Mouse (Mus musculus) T-helper 2 cell (primary cell): ENCODE results near the gene Phb.

ENCODE experiments used
- in situ Hi-C: fragments of 300-600 bp; cut with MboI, MseI; formaldehyde crosslinking; loops from one replicate; pipeline ENCODE4 v1.15.1; 2025; ENCODE audit warnings: high pct_unique_total_duplicates

Phb gene

GRCm38 (mm10) chr11:95710478-95710877 lies 43.7 kb downstream of the Phb start:
- in situ Hi-C loops = no loop called here

GRCm38 (mm10) chr11:95712085-95712562 lies 45.4 kb downstream of the Phb start:
- in situ Hi-C loops = no loop called here

GRCm38 (mm10) chr11:95712563-95713224 lies 45.9 kb downstream of the Phb start, which contains the start of gene Zfp652:
TSS of gene Zfp652 (plus strand) at chr11:95712673.
- in situ Hi-C loops = no loop called here

- in situ Hi-C loops = no loop called here
These were observed 46.6 kb downstream of the Phb start for GRCm38 (mm10) chr11:95713225-95713810.

- in situ Hi-C loops = no loop called here
These were observed 47.1 kb downstream of the Phb start for GRCm38 (mm10) chr11:95713811-95714241.

GRCm38 (mm10) chr11:95714411-95714810 lies 47.7 kb downstream of the Phb start:
- in situ Hi-C loops = no loop called here

GRCm38 (mm10) chr11:95716136-95716535 lies 49.4 kb downstream of the Phb start:
- in situ Hi-C loops = no loop called here

- in situ Hi-C loops = no loop called here
These were observed 52.6 kb downstream of the Phb start for GRCm38 (mm10) chr11:95719356-95719755.

GRCm38 (mm10) chr11:95723287-95723686 lies 56.5 kb downstream of the Phb start, which contains the start of gene B130006D01Rik:
TSS of gene B130006D01Rik (plus strand) at chr11:95723587.
- in situ Hi-C loops = no loop called here

- in situ Hi-C loops = no loop called here
These were observed 57.7 kb downstream of the Phb start for GRCm38 (mm10) chr11:95724466-95724865.

- in situ Hi-C loops = no loop called here
These were observed 59.4 kb downstream of the Phb start for GRCm38 (mm10) chr11:95726156-95726555.

GRCm38 (mm10) chr11:95727947-95728346 lies 61.2 kb downstream of the Phb start:
- in situ Hi-C loops = no loop called here

GRCm38 (mm10) chr11:95728916-95729907 lies 62.5 kb downstream of the Phb start:
- in situ Hi-C loops = no loop called here
